Mouse (Mus musculus): ENCODE measurements around the gene Pcsk6. TPM values are rescaled to one million over a fixed set of nuclear protein-coding genes. Genes with fewer than 3 reads are reported as not detected.
A peak's percentile ranks its signal among the peaks of the same experiment; 100 is the strongest.

The Pcsk6 gene
- polyA plus RNA-seq, 1 experiment from 2014 or later: 2.9 TPM

GRCm38 (mm10) chr7:65869794-65870193 lies 8.3 kb downstream of the Pcsk6 start:
- Histone ChIP-seq H3K9ac (no peak overlapping the region), H3K27ac (no peak overlapping the region), H3K4me3 (replicated peaks) (no peak overlapping the region), H3K4me1 (peaks cover 3% of the 10 kb centered on the region; the same call in 1 of the 2 replicates), H3K9me3 (replicated peaks) (no peaks in the 10 kb centered on the region), H3K27me3 (peaks cover 14% of the 10 kb centered on the region), H3K4me2 (no peak overlapping the region), H3K36me3 (no peaks in the 10 kb centered on the region)
- no peak for ATAC-seq (replicated peaks; ENCODE audit: low FRiP score)
- 85% methylated on average over 5 of the region's 5 CpGs for WGBS

- WGBS: 87% methylated on average over 5 of the region's 5 CpGs
- no peak for ATAC-seq (replicated peaks; ENCODE audit: low FRiP score)
- no peak overlapping the region for H3K9ac ChIP-seq
These were observed 8.7 kb downstream of the Pcsk6 start for GRCm38 (mm10) chr7:65870227-65870626.

DNA sequence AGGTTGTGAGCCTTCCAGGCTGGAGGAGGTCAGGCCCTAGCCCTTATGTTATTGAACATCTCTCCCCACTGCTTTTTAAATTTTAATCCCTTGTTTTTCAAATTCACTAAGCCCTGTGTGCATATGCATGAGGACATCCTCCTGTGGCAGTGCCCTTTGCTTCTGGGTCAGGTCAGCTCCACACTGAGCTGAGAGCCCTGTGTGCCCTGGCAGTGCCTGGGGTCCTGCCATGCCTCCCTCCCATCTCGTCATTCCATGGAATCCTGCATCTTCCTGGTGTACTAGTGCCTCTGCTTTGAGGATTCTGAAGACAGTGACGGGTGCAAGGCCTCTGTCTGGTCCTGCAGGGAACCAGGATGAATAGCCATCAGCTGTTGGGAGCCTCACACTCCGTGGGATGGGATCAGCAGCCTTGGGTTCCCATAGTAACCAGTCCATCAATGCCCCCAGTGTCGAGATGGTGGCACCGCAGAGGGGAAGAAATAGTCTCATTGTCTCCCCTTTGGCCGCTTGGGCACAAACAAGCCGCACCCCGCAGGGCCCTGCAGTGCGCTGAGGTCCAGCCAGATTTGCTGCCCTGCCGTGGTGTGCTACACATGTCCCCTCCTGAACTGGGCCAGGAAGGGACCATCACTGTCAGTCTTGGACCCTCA lies 9.5 kb downstream of the Pcsk6 start:
- Histone ChIP-seq H3K27ac (no peak overlapping the region), H3K27me3 (peaks cover 5% of the 10 kb centered on the region; the same call in 1 of the 2 replicates), H3K4me3 (replicated peaks) (no peak overlapping the region), H3K9me3 (replicated peaks) (no peaks in the 10 kb centered on the region), H3K4me1 (peaks cover 3% of the 10 kb centered on the region; the same call in 1 of the 2 replicates), H3K9ac (no peak overlapping the region), H3K36me3 (no peaks in the 10 kb centered on the region), H3K4me2 (no peak overlapping the region)
- WGBS: 59% methylated on average over 10 of the region's 10 CpGs
- ATAC-seq (replicated peaks; ENCODE audit: low FRiP score): no peak

More at GRCm38 (mm10) chr7:65870227-65870626, 8.7 kb downstream of the Pcsk6 start:
- Histone ChIP-seq H3K4me2 (no peak overlapping the region), H3K36me3 (no peaks in the 10 kb centered on the region), H3K9me3 (replicated peaks) (no peaks in the 10 kb centered on the region), H3K4me3 (replicated peaks) (no peak overlapping the region), H3K27ac (no peak overlapping the region), H3K4me1 (peaks cover 3% of the 10 kb centered on the region; the same call in 1 of the 2 replicates), H3K27me3 (peaks cover 10% of the 10 kb centered on the region)

- H3K9me3 ChIP-seq (replicated peaks): no peaks in the 10 kb centered on the region
- peaks cover 3% of the 10 kb centered on the region; the same call in 1 of the 2 replicates for H3K4me1 ChIP-seq
- H3K9ac ChIP-seq: no peak overlapping the region
- ATAC-seq (replicated peaks; ENCODE audit: low FRiP score): no peak
- no peak overlapping the region for H3K4me2 ChIP-seq
- H3K4me3 ChIP-seq (replicated peaks): no peak overlapping the region
- H3K27me3 ChIP-seq: no peaks in the 10 kb centered on the region
- H3K27ac ChIP-seq: no peak overlapping the region
- 79% methylated on average over 2 of the region's 2 CpGs for WGBS
- no peaks in the 10 kb centered on the region for H3K36me3 ChIP-seq
These were observed 10.3 kb downstream of the Pcsk6 start for GRCm38 (mm10) chr7:65871851-65872250.

GRCm38 (mm10) chr7:65873176-65873845 lies 11.8 kb downstream of the Pcsk6 start:
- 0 out of 2 replicates have a peak, but pooled peaks cover 2% of the 10 kb centered on the region for H3K27me3 ChIP-seq
- no peak overlapping the region for H3K9ac ChIP-seq
- WGBS: 81% methylated on average over 6 of the region's 6 CpGs
- H3K4me1 ChIP-seq: peaks cover under 1% of the 10 kb centered on the region; the same call in 1 of the 2 replicates
- no peaks in the 10 kb centered on the region for H3K36me3 ChIP-seq
- no peak overlapping the region for H3K27ac ChIP-seq
- H3K4me2 ChIP-seq: no peak overlapping the region
- no peak for ATAC-seq (replicated peaks; ENCODE audit: low FRiP score)
- no peaks in the 10 kb centered on the region for H3K9me3 ChIP-seq (replicated peaks)
- H3K4me3 ChIP-seq (replicated peaks): no peak overlapping the region

DNA sequence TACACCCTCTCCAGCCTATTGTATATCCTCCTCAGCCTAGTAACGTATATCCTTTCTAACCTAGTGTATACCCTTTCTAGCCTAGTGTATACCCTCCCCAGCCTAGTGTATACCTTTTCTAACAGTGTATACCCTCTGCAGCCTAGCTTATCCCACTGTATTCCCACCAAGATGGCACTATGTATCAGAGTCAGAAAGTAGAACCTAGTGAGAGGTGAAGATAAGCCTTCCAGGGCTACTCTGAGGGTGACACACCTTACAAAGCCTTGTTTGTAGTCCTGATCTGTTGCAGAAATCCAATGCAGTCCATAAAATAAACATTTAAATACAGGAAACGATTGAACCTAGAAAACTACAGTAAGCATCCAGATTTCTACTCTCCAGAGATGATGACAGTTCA lies 12.4 kb downstream of the Pcsk6 start:
- no peaks in the 10 kb centered on the region for H3K36me3 ChIP-seq
- 83% methylated on average over 2 of the region's 2 CpGs for WGBS
- H3K9ac ChIP-seq: no peak overlapping the region
- H3K4me3 ChIP-seq (replicated peaks): no peak overlapping the region
- 0 out of 2 replicates have a peak, but pooled peaks cover 2% of the 10 kb centered on the region for H3K27me3 ChIP-seq
- H3K9me3 ChIP-seq (replicated peaks): no peaks in the 10 kb centered on the region
- no peak for ATAC-seq (replicated peaks; ENCODE audit: low FRiP score)
- H3K27ac ChIP-seq: no peak overlapping the region
- H3K4me1 ChIP-seq: no peaks in the 10 kb centered on the region
- no peak overlapping the region for H3K4me2 ChIP-seq

DNA sequence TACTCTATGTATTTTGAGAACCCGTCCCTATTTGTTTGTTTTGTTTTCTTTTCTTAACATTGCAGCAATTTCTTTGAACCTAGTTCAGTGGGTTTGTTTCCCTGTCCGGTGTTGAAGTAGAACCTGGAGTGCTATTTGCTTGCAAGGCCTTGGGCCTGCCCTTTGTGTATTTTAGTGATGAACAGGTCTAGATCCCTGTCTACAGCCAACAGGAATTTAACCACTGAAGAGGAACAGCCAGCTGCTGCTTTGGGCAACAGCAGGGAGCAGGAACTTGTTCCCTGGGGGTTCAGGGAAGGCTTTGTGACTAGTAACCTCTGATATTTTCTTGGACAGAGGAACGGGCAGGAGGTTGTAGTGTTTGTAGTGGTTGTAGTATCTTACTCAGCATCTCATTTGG lies 15.1 kb downstream of the Pcsk6 start:
- no peak overlapping the region for H3K4me3 ChIP-seq (replicated peaks)
- no peak overlapping the region for H3K27ac ChIP-seq
- 0 out of 2 replicates have a peak, but pooled peaks cover 2% of the 10 kb centered on the region for H3K27me3 ChIP-seq
- H3K4me2 ChIP-seq: no peak overlapping the region
- peaks cover 6% of the 10 kb centered on the region; the same call in 1 of the 2 replicates for H3K4me1 ChIP-seq
- WGBS: 75% methylated on average over 3 of the region's 3 CpGs
- ATAC-seq (replicated peaks; ENCODE audit: low FRiP score): no peak
- H3K9me3 ChIP-seq (replicated peaks): no peaks in the 10 kb centered on the region
- H3K36me3 ChIP-seq: no peaks in the 10 kb centered on the region
- no peak overlapping the region for H3K9ac ChIP-seq

GRCm38 (mm10) chr7:65878234-65878633 lies 16.7 kb downstream of the Pcsk6 start:
- Histone ChIP-seq H3K4me1 (peaks cover 6% of the 10 kb centered on the region; the same call in 1 of the 2 replicates), H3K9me3 (replicated peaks) (no peaks in the 10 kb centered on the region), H3K4me2 (no peak overlapping the region), H3K27me3 (0 out of 2 replicates have a peak, but pooled peaks cover 2% of the 10 kb centered on the region), H3K4me3 (replicated peaks) (no peak overlapping the region), H3K27ac (no peak overlapping the region), H3K9ac (no peak overlapping the region), H3K36me3 (no peaks in the 10 kb centered on the region)
- no peak for ATAC-seq (replicated peaks; ENCODE audit: low FRiP score)
- WGBS: 73% methylated on average over 4 of the region's 4 CpGs

- Histone ChIP-seq H3K36me3 (no peaks in the 10 kb centered on the region), H3K4me2 (no peak overlapping the region), H3K27me3 (0 out of 2 replicates have a peak, but pooled peaks cover 2% of the 10 kb centered on the region), H3K9me3 (replicated peaks) (no peaks in the 10 kb centered on the region), H3K4me1 (peaks cover 6% of the 10 kb centered on the region; the same call in 1 of the 2 replicates), H3K9ac (no peak overlapping the region), H3K27ac (no peak overlapping the region), H3K4me3 (replicated peaks) (no peak overlapping the region)
- 74% methylated on average over 9 of the region's 9 CpGs for WGBS
- no peak for ATAC-seq (replicated peaks; ENCODE audit: low FRiP score)
These were observed 17.8 kb downstream of the Pcsk6 start for GRCm38 (mm10) chr7:65879330-65879729.

DNA sequence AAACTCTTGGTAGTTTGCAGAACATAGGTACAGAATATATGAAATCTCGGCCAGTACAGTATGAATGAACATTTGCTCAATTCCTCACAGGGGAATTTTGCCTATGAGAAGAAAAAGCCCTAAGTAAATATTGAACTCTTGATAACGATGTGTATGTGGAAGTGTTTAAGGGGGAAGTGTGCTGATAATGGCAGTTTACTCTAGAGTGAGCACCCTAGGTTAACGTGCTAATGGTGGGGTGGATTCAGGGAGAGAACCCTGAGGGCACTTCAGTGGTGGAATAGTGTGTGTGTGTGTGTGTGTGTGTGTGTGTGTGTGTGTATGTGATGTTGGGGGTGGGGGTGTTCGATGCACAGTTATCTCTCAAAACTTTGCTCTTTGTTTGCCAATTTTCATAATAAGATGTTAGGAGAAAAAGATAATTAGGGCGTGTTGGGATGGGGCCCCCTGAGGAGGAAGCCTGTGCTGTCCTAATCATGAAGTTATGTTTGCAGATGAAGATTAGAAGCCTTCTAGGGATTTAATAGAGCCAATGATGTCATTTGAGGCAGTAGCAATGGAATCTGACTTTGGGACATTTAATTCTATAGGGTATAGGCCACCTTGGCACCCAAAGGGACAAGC lies 19.2 kb downstream of the Pcsk6 start:
- H3K9me3 ChIP-seq (replicated peaks): no peaks in the 10 kb centered on the region
- 72% methylated on average over 5 of the region's 5 CpGs for WGBS
- no peak overlapping the region for H3K4me3 ChIP-seq (replicated peaks)
- H3K36me3 ChIP-seq: no peaks in the 10 kb centered on the region
- ATAC-seq (replicated peaks; ENCODE audit: low FRiP score): no peak
- H3K4me2 ChIP-seq: 0 out of 2 replicates have a peak overlapping the region, but pooled peaks have one; percentile 36
- no peak overlapping the region for H3K27ac ChIP-seq
- H3K9ac ChIP-seq: no peak overlapping the region
- 0 out of 2 replicates have a peak, but pooled peaks cover 2% of the 10 kb centered on the region for H3K27me3 ChIP-seq
- H3K4me1 ChIP-seq: peaks cover 13% of the 10 kb centered on the region; the same call in 1 of the 2 replicates

- Histone ChIP-seq H3K4me3 (replicated peaks) (no peak overlapping the region), H3K4me2 (peak overlapping the region; percentile 36), H3K27ac (no peak overlapping the region), H3K4me1 (peaks cover 13% of the 10 kb centered on the region; the same call in 1 of the 2 replicates), H3K36me3 (no peaks in the 10 kb centered on the region), H3K9ac (no peak overlapping the region), H3K27me3 (0 out of 2 replicates have a peak, but pooled peaks cover 2% of the 10 kb centered on the region), H3K9me3 (replicated peaks) (no peaks in the 10 kb centered on the region)
- WGBS: 22% methylated on average over 12 of the region's 12 CpGs
- ATAC-seq (replicated peaks; ENCODE audit: low FRiP score): no peak
These were observed 19.8 kb downstream of the Pcsk6 start for GRCm38 (mm10) chr7:65881290-65881688.

DNA sequence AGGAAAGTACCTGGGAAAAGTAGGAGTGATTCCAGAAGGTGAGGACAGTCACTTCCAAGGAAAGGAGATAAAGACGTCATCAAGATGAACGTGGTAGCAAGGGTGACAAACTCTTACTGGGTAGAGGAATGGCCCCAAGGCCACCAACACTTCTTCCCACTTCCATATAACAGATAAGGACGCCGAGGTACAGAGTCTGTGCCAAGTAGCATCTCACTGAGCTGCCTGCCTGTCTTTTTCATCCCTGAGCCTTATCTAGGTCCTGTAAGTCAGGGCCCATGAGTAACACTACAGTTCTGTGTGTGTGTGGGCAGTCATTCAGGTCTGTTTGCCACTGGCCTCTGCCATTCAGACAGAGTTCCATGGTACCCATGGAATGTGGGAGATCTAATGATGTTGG lies 23.4 kb downstream of the Pcsk6 start:
- 80% methylated on average over 4 of the region's 4 CpGs for WGBS
- no peaks in the 10 kb centered on the region for H3K36me3 ChIP-seq

More for the DNA sequence above, 23.4 kb downstream of the Pcsk6 start:
- Histone ChIP-seq H3K27ac (no peak overlapping the region), H3K9ac (no peak overlapping the region), H3K27me3 (no peaks in the 10 kb centered on the region), H3K4me3 (replicated peaks) (no peak overlapping the region), H3K4me1 (peaks cover 13% of the 10 kb centered on the region; the same call in 1 of the 2 replicates), H3K4me2 (no peak overlapping the region), H3K9me3 (replicated peaks) (no peaks in the 10 kb centered on the region)
- no peak for ATAC-seq (replicated peaks; ENCODE audit: low FRiP score)
